Mouse (Mus musculus): ENCODE results near the gene Myo9b. TPM values are rescaled to one million over a fixed set of nuclear protein-coding genes. Genes with fewer than 3 reads are reported as not detected.

Gene Myo9b
- polyA plus RNA-seq, 1 experiment from 2014 or later: 17.3 TPM

- H3K4me3 ChIP-seq: peak within 1 kb of the TSS; percentile 83
- peak within 1 kb of the TSS; percentile 100 for H3K4me2 ChIP-seq
- peaks cover 48% of the 10 kb centered on the region for H3K4me1 ChIP-seq (replicated peaks)
- H3K27me3 ChIP-seq: no peaks in the 10 kb centered on the region
- H3K9me3 ChIP-seq: no peaks in the 10 kb centered on the region
- WGBS: under 1% methylated on average over 75 of the region's 89 CpGs
- H3K9ac ChIP-seq: peak within 1 kb of the TSS; percentile 74
- H3K36me3 ChIP-seq: 0 out of 2 replicates have a peak, but pooled peaks cover 4% of the 10 kb centered on the region
- peak within 1 kb of the TSS; percentile 82 for H3K27ac ChIP-seq (replicated peaks)
- ATAC-seq (ENCODE audit: low FRiP score, low read depth): peak; percentile 71
Observed at GRCm38 (mm10) chr8:71381421-71381970, 109.0 kb downstream of the Myo9b start, which contains the start of gene Nr2f6. TSS of gene Nr2f6 (minus strand) at chr8:71381960.

- Histone ChIP-seq H3K9me3 (no peaks in the 10 kb centered on the region), H3K4me3 (peak overlapping the region; percentile 83), H3K27ac (replicated peaks) (peak overlapping the region; percentile 82), H3K36me3 (0 out of 2 replicates have a peak, but pooled peaks cover 4% of the 10 kb centered on the region), H3K4me2 (peak overlapping the region; percentile 100), H3K27me3 (no peaks in the 10 kb centered on the region), H3K9ac (peak overlapping the region; percentile 74), H3K4me1 (replicated peaks) (peaks cover 42% of the 10 kb centered on the region)
- WGBS: 2% methylated on average over 41 of the region's 80 CpGs
- ATAC-seq (ENCODE audit: low FRiP score, low read depth): peak; percentile 88
Observed at GRCm38 (mm10) chr8:71381971-71382961, 109.8 kb downstream of the Myo9b start.

GRCm38 (mm10) chr8:71383396-71383795 lies 110.9 kb downstream of the Myo9b start:
- Histone ChIP-seq H3K9ac (no peak overlapping the region), H3K4me2 (no peak overlapping the region), H3K27me3 (no peaks in the 10 kb centered on the region), H3K9me3 (no peaks in the 10 kb centered on the region), H3K36me3 (no peaks in the 10 kb centered on the region), H3K27ac (replicated peaks) (no peak overlapping the region), H3K4me1 (replicated peaks) (peaks cover 38% of the 10 kb centered on the region), H3K4me3 (no peak overlapping the region)
- 12% methylated on average over 12 of the region's 12 CpGs for WGBS
- ATAC-seq (ENCODE audit: low FRiP score, low read depth): no peak

GRCm38 (mm10) chr8:71383860-71384259 lies 111.3 kb downstream of the Myo9b start:
- no peak overlapping the region for H3K27ac ChIP-seq (replicated peaks)
- 55% methylated on average over 3 of the region's 3 CpGs for whole genome bisulfite sequencing
- H3K27me3 ChIP-seq: no peaks in the 10 kb centered on the region
- H3K4me1 ChIP-seq (replicated peaks): peaks cover 34% of the 10 kb centered on the region
- H3K9ac ChIP-seq: no peak overlapping the region
- no peak for ATAC-seq (ENCODE audit: low FRiP score, low read depth)
- H3K36me3 ChIP-seq: no peaks in the 10 kb centered on the region
- no peak overlapping the region for H3K4me3 ChIP-seq
- no peak overlapping the region for H3K4me2 ChIP-seq
- H3K9me3 ChIP-seq: no peaks in the 10 kb centered on the region

- H3K4me1 ChIP-seq (replicated peaks): peaks cover 19% of the 10 kb centered on the region
- H3K27me3 ChIP-seq: no peaks in the 10 kb centered on the region
- WGBS: 72% methylated on average over 12 of the region's 12 CpGs
- ATAC-seq (ENCODE audit: low FRiP score, low read depth): no peak
- H3K36me3 ChIP-seq: no peaks in the 10 kb centered on the region
- no peak overlapping the region for H3K4me2 ChIP-seq
- no peaks in the 10 kb centered on the region for H3K9me3 ChIP-seq
- H3K9ac ChIP-seq: no peak overlapping the region
- no peak overlapping the region for H3K27ac ChIP-seq (replicated peaks)
- no peak overlapping the region for H3K4me3 ChIP-seq
Observed at GRCm38 (mm10) chr8:71385212-71385835, 112.8 kb downstream of the Myo9b start.

- Histone ChIP-seq H3K9ac (no peak overlapping the region), H3K9me3 (no peaks in the 10 kb centered on the region)
- WGBS: 85% methylated on average over 1 of the region's 1 CpGs
Observed at GRCm38 (mm10) chr8:71388267-71388666, 115.8 kb downstream of the Myo9b start.

GRCm38 (mm10) chr8:71391696-71392095 lies 119.2 kb downstream of the Myo9b start:
- Histone ChIP-seq H3K4me3 (no peak overlapping the region), H3K9me3 (no peaks in the 10 kb centered on the region), H3K36me3 (no peaks in the 10 kb centered on the region), H3K27ac (replicated peaks) (no peak overlapping the region), H3K9ac (no peak overlapping the region), H3K4me2 (no peak overlapping the region), H3K27me3 (no peaks in the 10 kb centered on the region), H3K4me1 (replicated peaks) (peaks cover 4% of the 10 kb centered on the region; the same call in 1 of the 2 replicates)
- 91% methylated on average over 2 of the region's 2 CpGs for WGBS
- ATAC-seq (ENCODE audit: low FRiP score, low read depth): no peak

More at GRCm38 (mm10) chr8:71388267-71388666, 115.8 kb downstream of the Myo9b start:
- Histone ChIP-seq H3K4me1 (replicated peaks) (no peaks in the 10 kb centered on the region), H3K27me3 (no peaks in the 10 kb centered on the region), H3K4me2 (no peak overlapping the region), H3K36me3 (no peaks in the 10 kb centered on the region), H3K27ac (replicated peaks) (no peak overlapping the region), H3K4me3 (no peak overlapping the region)
- no peak for ATAC-seq (ENCODE audit: low FRiP score, low read depth)

GRCm38 (mm10) chr8:71392391-71392790 lies 119.9 kb downstream of the Myo9b start:
- H3K36me3 ChIP-seq: no peaks in the 10 kb centered on the region
- no peak overlapping the region for H3K27ac ChIP-seq (replicated peaks)
- no peak overlapping the region for H3K4me3 ChIP-seq
- H3K4me2 ChIP-seq: no peak overlapping the region
- H3K9ac ChIP-seq: no peak overlapping the region
- H3K9me3 ChIP-seq: no peaks in the 10 kb centered on the region
- no peaks in the 10 kb centered on the region for H3K27me3 ChIP-seq
- H3K4me1 ChIP-seq (replicated peaks): peaks cover 8% of the 10 kb centered on the region
- no peak for ATAC-seq (ENCODE audit: low FRiP score, low read depth)
- 80% methylated on average over 5 of the region's 5 CpGs for WGBS

GRCm38 (mm10) chr8:71392871-71393270 lies 120.4 kb downstream of the Myo9b start:
- H3K27ac ChIP-seq (replicated peaks): no peak overlapping the region
- H3K4me3 ChIP-seq: no peak overlapping the region
- no peaks in the 10 kb centered on the region for H3K27me3 ChIP-seq
- H3K4me1 ChIP-seq (replicated peaks): peaks cover 13% of the 10 kb centered on the region
- H3K4me2 ChIP-seq: no peak overlapping the region
- no peaks in the 10 kb centered on the region for H3K9me3 ChIP-seq
- no peaks in the 10 kb centered on the region for H3K36me3 ChIP-seq
- no peak overlapping the region for H3K9ac ChIP-seq
- 17% methylated on average over 3 of the region's 3 CpGs for WGBS
- ATAC-seq (ENCODE audit: low FRiP score, low read depth): no peak

GRCm38 (mm10) chr8:71394481-71394880 lies 122.0 kb downstream of the Myo9b start:
- ATAC-seq (ENCODE audit: low FRiP score, low read depth): no peak

GRCm38 (mm10) chr8:71395071-71395470 lies 122.6 kb downstream of the Myo9b start:
- ATAC-seq (ENCODE audit: low FRiP score, low read depth): no peak
- no peaks in the 10 kb centered on the region for H3K27me3 ChIP-seq
- no peak overlapping the region; the same call in 1 of the 2 replicates for H3K27ac ChIP-seq (replicated peaks)
- H3K36me3 ChIP-seq: peaks cover 5% of the 10 kb centered on the region; the same call in 1 of the 2 replicates
- H3K9ac ChIP-seq: no peak overlapping the region
- H3K4me2 ChIP-seq: no peak overlapping the region
- peaks cover 13% of the 10 kb centered on the region for H3K4me1 ChIP-seq (replicated peaks)
- no peak overlapping the region for H3K4me3 ChIP-seq
- no peaks in the 10 kb centered on the region for H3K9me3 ChIP-seq
- 85% methylated on average over 10 of the region's 10 CpGs for WGBS

More at GRCm38 (mm10) chr8:71394481-71394880, 122.0 kb downstream of the Myo9b start:
- Histone ChIP-seq H3K9ac (no peak overlapping the region), H3K27ac (replicated peaks) (no peak overlapping the region), H3K27me3 (no peaks in the 10 kb centered on the region), H3K4me1 (replicated peaks) (peaks cover 13% of the 10 kb centered on the region), H3K36me3 (peaks cover 3% of the 10 kb centered on the region; the same call in 1 of the 2 replicates), H3K4me3 (no peak overlapping the region), H3K4me2 (peak overlapping the region; percentile 18; the same call in 1 of the 2 replicates), H3K9me3 (no peaks in the 10 kb centered on the region)
- 82% methylated on average over 7 of the region's 7 CpGs for WGBS

All from hindbrain, embryonic 15.5 days (tissue).